Mouse (Mus musculus) hindbrain, embryonic 16.5 days (tissue): ENCODE results near the gene Ly86. TPM values are rescaled to one million over a fixed set of nuclear protein-coding genes. Genes with fewer than 3 reads are reported as not detected.

Source experiments
- ATAC-seq: fragments of 200-750 bp; cut with Nextera tagmentation; 2 replicates; pipeline ENCODE4 v1.8.0; 2017; ENCODE audit warnings: moderate TSS enrichment, moderate library complexity
- H3K27ac ChIP-seq: fragments of 300-500 bp; sonication (generic); 2 replicates; pipeline ENCODE4 v1.5.1; 2014; ENCODE audit warnings: low read depth, mild to moderate bottlenecking, control low read depth, low read length, moderate library complexity
- H3K27me3 ChIP-seq: fragments of 300-500 bp; sonication (generic); replicated peaks from 2 replicates; pipeline ENCODE4 v1.6.1; 2014; ENCODE audit warnings: low read length; ENCODE audit not compliant: control insufficient read depth, insufficient read depth
- H3K36me3 ChIP-seq: fragments of 300-500 bp; sonication (generic); 2 replicates; pipeline ENCODE4 v1.6.1; 2014; ENCODE audit warnings: mild to moderate bottlenecking, low read length, moderate library complexity, mixed read lengths; ENCODE audit not compliant: control insufficient read depth, insufficient read depth
- H3K4me1 ChIP-seq: fragments of 300-500 bp; sonication (generic); 2 replicates; pipeline ENCODE4 v1.6.1; 2014; ENCODE audit warnings: low read depth, low read length; ENCODE audit not compliant: control insufficient read depth, insufficient read depth
- H3K4me2 ChIP-seq: fragments of 300-500 bp; sonication (generic); 2 replicates; pipeline ENCODE4 v1.6.1; 2014; ENCODE audit warnings: mild to moderate bottlenecking, low read length, control low read depth, moderate library complexity
- H3K4me3 ChIP-seq: fragments of 300-500 bp; sonication (generic); 2 replicates; pipeline ENCODE4 v1.5.1; 2014; ENCODE audit warnings: mild to moderate bottlenecking, low read length, control low read depth, moderate library complexity
- H3K9ac ChIP-seq: fragments of 300-500 bp; sonication (generic); 2 replicates; pipeline ENCODE4 v1.6.1; 2014; ENCODE audit warnings: low read depth, mild to moderate bottlenecking, control low read depth, low read length, moderate library complexity
- H3K9me3 ChIP-seq: fragments of 300-500 bp; sonication (generic); 2 replicates; pipeline ENCODE4 v1.6.1; 2014; ENCODE audit warnings: mild to moderate bottlenecking, low read length, moderate library complexity; ENCODE audit not compliant: control insufficient read depth
- WGBS: fragments of 180-500 bp; shearing (Covaris S2); extraction: QIAGEN DNeasy Blood & Tissue Kit; methylation state at CpG from one replicate; pipeline ENCODE4 v1.1.7; 2014; 5-methylcytosine and 5-hydroxymethylcytosine counted together
- polyA plus RNA-seq: library from polyadenylated mRNA; unstranded; fragments of >200 nt; fragmentation: Nextera tagmentation; extraction: Ambion mirVana; gene quantifications from 2 replicates; pipeline ENCODE4 v1.2.1, GENCODE M21; 2015

Gene Ly86
- polyA plus RNA-seq, 1 experiment from 2014 or later = 9.2 TPM

DNA sequence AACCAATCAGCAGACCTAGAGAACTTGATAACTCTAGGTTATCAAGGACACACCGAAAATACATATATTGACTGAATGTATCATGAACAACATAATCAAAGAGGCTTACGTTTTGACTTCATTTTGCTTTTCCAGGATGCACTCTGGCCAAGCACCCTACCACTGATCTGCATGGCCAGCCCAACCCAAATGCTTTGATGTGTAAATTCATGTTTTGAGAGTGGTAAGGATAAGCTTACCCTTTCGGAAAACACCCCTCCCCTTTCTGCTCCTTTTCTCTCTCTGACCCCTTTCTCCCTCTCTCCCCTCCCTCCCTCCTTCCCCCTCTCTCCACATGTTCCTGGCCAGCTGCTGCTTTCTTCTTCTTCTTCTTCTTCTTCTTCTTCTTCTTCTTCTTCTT lies 88.1 kb downstream of the Ly86 start:
- peaks cover 11% of the 10 kb centered on the region for H3K27me3 ChIP-seq
- ATAC-seq = no peak
- H3K4me1 ChIP-seq = peaks cover 3% of the 10 kb centered on the region
- no peaks in the 10 kb centered on the region for H3K9me3 ChIP-seq
- WGBS = 20% methylated on average over 3 of the region's 3 CpGs
- H3K4me3 ChIP-seq = no peak overlapping the region
- no peak overlapping the region for H3K27ac ChIP-seq
- H3K9ac ChIP-seq = no peak overlapping the region
- no peak overlapping the region for H3K4me2 ChIP-seq
- no peaks in the 10 kb centered on the region for H3K36me3 ChIP-seq

DNA sequence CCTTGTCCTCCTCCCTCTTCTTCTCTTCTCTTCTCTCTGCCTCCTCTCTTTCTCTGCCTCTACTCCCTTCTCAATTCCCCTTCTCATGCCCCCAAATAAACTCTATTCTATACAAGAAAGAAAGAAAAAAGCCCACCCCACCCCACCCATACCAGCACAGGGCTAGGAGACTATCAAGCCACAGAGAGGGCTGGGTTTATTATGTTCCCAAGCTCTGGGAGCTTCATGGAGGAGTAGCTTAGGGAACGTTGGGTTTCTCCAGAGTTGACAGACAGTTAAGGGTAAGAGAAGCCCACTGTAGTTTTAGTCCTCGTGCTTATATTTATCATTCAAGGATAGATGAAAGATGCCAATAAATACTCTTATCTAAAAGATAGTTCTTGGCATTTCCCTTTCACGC lies 88.7 kb downstream of the Ly86 start:
- WGBS = 14% methylated on average over 3 of the region's 3 CpGs
- no peak overlapping the region; the same call in 1 of the 2 replicates for H3K4me2 ChIP-seq
- no peak overlapping the region for H3K9ac ChIP-seq
- peaks cover 11% of the 10 kb centered on the region for H3K27me3 ChIP-seq
- no peaks in the 10 kb centered on the region for H3K9me3 ChIP-seq
- ATAC-seq = no peak
- no peaks in the 10 kb centered on the region for H3K36me3 ChIP-seq
- no peak overlapping the region for H3K27ac ChIP-seq
- peaks cover 3% of the 10 kb centered on the region for H3K4me1 ChIP-seq
- no peak overlapping the region for H3K4me3 ChIP-seq

- Histone ChIP-seq H3K9me3 (no peaks in the 10 kb centered on the region), H3K27me3 (peaks cover 11% of the 10 kb centered on the region), H3K4me3 (peak overlapping the region; percentile 49), H3K36me3 (no peaks in the 10 kb centered on the region), H3K27ac (peak overlapping the region; percentile 31), H3K4me2 (peak overlapping the region; percentile 84), H3K4me1 (peaks cover 3% of the 10 kb centered on the region), H3K9ac (peak overlapping the region; percentile 66)
- peak; percentile 87 for ATAC-seq
- WGBS = under 1% methylated on average over 19 of the region's 19 CpGs
Measured at GRCm38 (mm10) chr13:37434137-37434772, 89.2 kb downstream of the Ly86 start.

GRCm38 (mm10) chr13:37434841-37435240 lies 89.8 kb downstream of the Ly86 start:
- WGBS = 11% methylated on average over 9 of the region's 9 CpGs
- ATAC-seq = peak; percentile 21; the same call in 1 of the 2 replicates

DNA sequence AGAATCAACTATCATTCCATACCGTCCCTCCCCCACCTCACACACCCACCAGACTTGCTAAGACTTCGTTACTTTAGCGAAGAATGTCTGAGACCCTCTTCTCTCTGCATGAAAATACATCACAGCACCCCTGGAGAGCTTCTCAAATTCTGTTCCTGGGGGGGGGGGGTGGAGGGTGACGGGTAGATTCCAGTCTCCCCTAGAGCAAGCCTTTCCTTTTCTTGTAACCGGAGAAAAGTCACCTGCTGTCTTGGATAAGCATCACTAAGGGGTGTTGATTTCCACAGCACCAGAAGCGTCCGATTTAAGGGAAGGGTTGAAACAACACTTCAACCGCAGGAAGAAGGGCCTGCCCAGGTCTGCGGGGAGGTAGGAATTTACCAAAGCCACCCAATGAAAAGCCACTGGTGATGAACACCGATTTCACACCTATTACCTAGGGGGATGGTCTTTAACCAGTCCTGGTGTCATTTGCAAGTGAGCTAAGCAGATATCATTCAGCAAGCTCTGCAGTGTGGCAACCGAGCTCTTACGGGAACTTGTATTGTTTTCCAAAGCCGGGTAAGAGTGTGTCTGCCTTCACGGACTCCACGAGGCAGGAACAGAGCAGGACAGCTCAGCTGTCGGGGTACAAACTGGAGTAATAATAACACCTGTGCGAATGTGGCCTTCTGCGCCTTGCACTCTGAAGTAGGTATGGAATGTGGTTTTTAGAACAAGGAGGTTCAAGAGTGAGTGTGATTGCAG lies 91.4 kb downstream of the Ly86 start:
- 13% methylated on average over 18 of the region's 18 CpGs for WGBS
- no peak for ATAC-seq
- H3K27me3 ChIP-seq = peaks cover 11% of the 10 kb centered on the region
- H3K9me3 ChIP-seq = no peaks in the 10 kb centered on the region
- H3K27ac ChIP-seq = no peak overlapping the region
- H3K4me1 ChIP-seq = peaks cover 3% of the 10 kb centered on the region
- no peaks in the 10 kb centered on the region for H3K36me3 ChIP-seq
- H3K4me3 ChIP-seq = no peak overlapping the region
- no peak overlapping the region for H3K4me2 ChIP-seq
- no peak overlapping the region for H3K9ac ChIP-seq

More at GRCm38 (mm10) chr13:37434841-37435240, 89.8 kb downstream of the Ly86 start:
- H3K4me3 ChIP-seq = peak overlapping the region; percentile 49
- H3K4me1 ChIP-seq = peaks cover 3% of the 10 kb centered on the region
- no peak overlapping the region; the same call in 1 of the 2 replicates for H3K27ac ChIP-seq
- peaks cover 11% of the 10 kb centered on the region for H3K27me3 ChIP-seq
- H3K9me3 ChIP-seq = no peaks in the 10 kb centered on the region
- peak overlapping the region; percentile 66; the same call in 1 of the 2 replicates for H3K9ac ChIP-seq
- no peaks in the 10 kb centered on the region for H3K36me3 ChIP-seq
- peak overlapping the region; percentile 84 for H3K4me2 ChIP-seq

- Histone ChIP-seq H3K4me3 (no peak overlapping the region), H3K36me3 (no peaks in the 10 kb centered on the region), H3K4me2 (no peak overlapping the region), H3K9me3 (no peaks in the 10 kb centered on the region), H3K4me1 (peaks cover 3% of the 10 kb centered on the region), H3K27me3 (peaks cover 9% of the 10 kb centered on the region), H3K27ac (no peak overlapping the region), H3K9ac (no peak overlapping the region)
- 84% methylated on average over 4 of the region's 4 CpGs for whole genome bisulfite sequencing
- ATAC-seq = no peak
Measured at GRCm38 (mm10) chr13:37438788-37439187, 93.8 kb downstream of the Ly86 start.

- Histone ChIP-seq H3K27me3 (peaks cover 9% of the 10 kb centered on the region), H3K9ac (no peak overlapping the region), H3K4me1 (peaks cover 3% of the 10 kb centered on the region), H3K4me3 (no peak overlapping the region), H3K9me3 (no peaks in the 10 kb centered on the region), H3K4me2 (no peak overlapping the region), H3K36me3 (no peaks in the 10 kb centered on the region), H3K27ac (no peak overlapping the region)
- WGBS = 72% methylated on average over 7 of the region's 7 CpGs
- no peak for ATAC-seq
Measured at GRCm38 (mm10) chr13:37439477-37439876, 94.5 kb downstream of the Ly86 start.

DNA sequence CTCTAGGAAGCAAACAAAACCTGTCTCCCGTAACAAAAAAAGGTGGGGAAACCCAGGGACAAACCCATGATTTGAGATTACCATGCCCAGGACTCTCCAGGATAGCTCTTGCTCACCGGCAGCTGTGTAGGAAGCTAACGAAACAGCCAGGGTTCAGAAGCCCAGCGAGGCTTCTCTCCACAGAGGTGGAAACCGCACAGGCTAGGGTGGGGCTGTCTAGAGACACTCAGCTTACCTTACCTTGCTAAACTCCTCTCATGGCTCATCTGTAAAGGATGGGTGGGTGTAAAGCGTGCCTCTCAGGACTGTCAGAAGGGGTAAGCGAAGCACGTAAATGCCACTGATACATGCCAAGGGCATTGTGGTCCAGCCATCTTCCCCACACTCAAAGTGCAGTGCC lies 94.9 kb downstream of the Ly86 start:
- Histone ChIP-seq H3K9me3 (no peaks in the 10 kb centered on the region), H3K36me3 (no peaks in the 10 kb centered on the region), H3K27ac (no peak overlapping the region), H3K4me3 (no peak overlapping the region), H3K27me3 (peaks cover 9% of the 10 kb centered on the region), H3K9ac (0 out of 2 replicates have a peak overlapping the region, but pooled peaks have one; percentile 6), H3K4me2 (no peak overlapping the region), H3K4me1 (no peaks in the 10 kb centered on the region)
- no peak for ATAC-seq
- 74% methylated on average over 8 of the region's 8 CpGs for WGBS

- H3K27ac ChIP-seq = no peak overlapping the region
- H3K36me3 ChIP-seq = no peaks in the 10 kb centered on the region
- H3K9ac ChIP-seq = no peak overlapping the region
- no peaks in the 10 kb centered on the region for H3K9me3 ChIP-seq
- no peaks in the 10 kb centered on the region for H3K4me1 ChIP-seq
- H3K4me3 ChIP-seq = no peak overlapping the region
- peaks cover 7% of the 10 kb centered on the region for H3K27me3 ChIP-seq
- ATAC-seq = no peak
- H3K4me2 ChIP-seq = no peak overlapping the region
- 71% methylated on average over 11 of the region's 11 CpGs for WGBS
Measured at GRCm38 (mm10) chr13:37440593-37441307, 95.7 kb downstream of the Ly86 start.
